Mouse (Mus musculus) layer of hippocampus, adult 2 months (tissue): ENCODE data around the gene S1pr3. TPM values are rescaled to one million over a fixed set of nuclear protein-coding genes. Genes with fewer than 3 reads are reported as not detected.
A peak's percentile ranks its signal among the peaks of the same experiment; 100 is the strongest.

ENCODE experiments used
- DNase-seq, 2 experiments: peaks; one replicate each; pipeline ENCODE4 v3.0.0; 2022; ENCODE audit warnings: low spot score in 2 of 2
- H3K27ac ChIP-seq: fragments of 200-600 bp; 2 replicates; pipeline ENCODE4 v1.8.1; 2022
- H3K4me3 ChIP-seq: fragments of 200-600 bp; 2 replicates; pipeline ENCODE4 v1.8.1; 2022; ENCODE audit warnings: mild to moderate bottlenecking
- CTCF ChIP-seq: fragments of 200-600 bp; conservative IDR thresholded peaks from 2 replicates; pipeline ENCODE4 v1.8.1; 2022; ENCODE audit warnings: antibody characterized with exemption, mild to moderate bottlenecking, moderate library complexity
- long read RNA-seq, 2 experiments: library from polyadenylated mRNA; stranded (forward); transcript quantifications; one replicate each; pipeline ENCODE4 v2.0.0; 2021; ENCODE audit warnings: borderline mapping rate in 2 of 2
- total RNA-seq, 2 experiments: library from RNA; stranded (reverse); gene quantifications; 2 replicates each; pipeline ENCODE4 v1.2.3; 2021

The S1pr3 gene
- 1 to 10 TPM; 5.2 to 5.4 TPM for total RNA-seq
- long read RNA-seq, experiment 1, full-length matches to known transcripts: 10 of 19 reads
- long read RNA-seq, experiment 1, partial matches to known transcripts: 0 of 19 reads
- long read RNA-seq, experiment 1, other reads (novel, unspliced or antisense): 9 of 19 reads
- long read RNA-seq, experiment 2, full-length matches to known transcripts: 6 of 16 reads
- long read RNA-seq, experiment 2, partial matches to known transcripts: 0 of 16 reads
- long read RNA-seq, experiment 2, other reads (novel, unspliced or antisense): 10 of 16 reads

- H3K27ac ChIP-seq: no peak within 1 kb of the TSS
- H3K4me3 ChIP-seq: peak within 1 kb of the TSS; percentile 51
- TF ChIP-seq CTCF: no peak
- DNase-seq: no peak
Measured at GRCm38 (mm10) chr13:51408519-51409001, at the start of gene S1pr3. Gene S1pr3 (plus strand): TSS chr13:51408639.

GRCm38 (mm10) chr13:51360441-51360962 lies 47.9 kb upstream of the S1pr3 start:
- TF ChIP-seq CTCF: no peak
- DNase-seq: no peak
- H3K4me3 ChIP-seq: no peak overlapping the region
- H3K27ac ChIP-seq: no peak overlapping the region

- TF ChIP-seq CTCF: no peak
- no peak for DNase-seq
- Histone ChIP-seq H3K27ac (no peak overlapping the region), H3K4me3 (no peak overlapping the region)
Measured at GRCm38 (mm10) chr13:51363390-51363789, 45.0 kb upstream of the S1pr3 start.

- no peak for TF ChIP-seq CTCF
- no peak overlapping the region for H3K27ac ChIP-seq
- no peak overlapping the region for H3K4me3 ChIP-seq
- no peak for DNase-seq
Measured at GRCm38 (mm10) chr13:51363985-51364384, 44.5 kb upstream of the S1pr3 start.

- no peak overlapping the region for H3K4me3 ChIP-seq
- DNase-seq: no peak
- TF ChIP-seq CTCF: no peak
- no peak overlapping the region for H3K27ac ChIP-seq
Measured at GRCm38 (mm10) chr13:51365191-51365590, 43.2 kb upstream of the S1pr3 start.

- no peak for TF ChIP-seq CTCF
- H3K27ac ChIP-seq: no peak overlapping the region
- no peak overlapping the region for H3K4me3 ChIP-seq
- no peak for DNase-seq
Measured at GRCm38 (mm10) chr13:51368346-51368745, 40.1 kb upstream of the S1pr3 start.

- no peak for TF ChIP-seq CTCF
- H3K27ac ChIP-seq: no peak overlapping the region
- DNase-seq: no peak
- H3K4me3 ChIP-seq: no peak overlapping the region
Measured at GRCm38 (mm10) chr13:51369354-51369753, 39.1 kb upstream of the S1pr3 start.

- H3K27ac ChIP-seq: no peak overlapping the region
- TF ChIP-seq CTCF: no peak
- H3K4me3 ChIP-seq: no peak overlapping the region
- no peak for DNase-seq
Measured at GRCm38 (mm10) chr13:51373086-51373485, 35.4 kb upstream of the S1pr3 start.

- DNase-seq: peak; percentile 34 to 35
- Histone ChIP-seq H3K4me3 (no peak overlapping the region), H3K27ac (peak overlapping the region; percentile 61)
- TF ChIP-seq CTCF: peak; percentile 18
Measured at GRCm38 (mm10) chr13:51374026-51374807, 34.2 kb upstream of the S1pr3 start.

GRCm38 (mm10) chr13:51378126-51378525 lies 30.3 kb upstream of the S1pr3 start:
- no peak overlapping the region for H3K4me3 ChIP-seq
- no peak for DNase-seq
- no peak for TF ChIP-seq CTCF
- no peak overlapping the region for H3K27ac ChIP-seq

- no peak for TF ChIP-seq CTCF
- no peak for DNase-seq
- Histone ChIP-seq H3K4me3 (no peak overlapping the region), H3K27ac (0 out of 2 replicates have a peak overlapping the region, but pooled peaks have one; percentile 39)
Measured at GRCm38 (mm10) chr13:51379596-51379995, 28.8 kb upstream of the S1pr3 start.

- no peak for DNase-seq
- TF ChIP-seq CTCF: no peak
- Histone ChIP-seq H3K4me3 (no peak overlapping the region), H3K27ac (no peak overlapping the region)
Measured at GRCm38 (mm10) chr13:51381498-51381897, 26.9 kb upstream of the S1pr3 start.

- no peak for TF ChIP-seq CTCF
- DNase-seq: no peak
- Histone ChIP-seq H3K27ac (no peak overlapping the region), H3K4me3 (no peak overlapping the region)
Measured at GRCm38 (mm10) chr13:51384899-51385298, 23.5 kb upstream of the S1pr3 start.
